Mouse (Mus musculus) left cerebral cortex, adult 8-10 months (tissue): ENCODE measurements around the gene Zfp366. TPM values are rescaled to one million over a fixed set of nuclear protein-coding genes. Genes with fewer than 3 reads are reported as not detected.
"Not testable (repeated sequence)": the region's sequence is repeated elsewhere in the genome, so short reads cannot be mapped to it uniquely, and the experiment has no call there.

Experiments used
- DNase-seq, 2 experiments: peaks; one replicate each; pipeline ENCODE4 v3.0.0; 2022; ENCODE audit warnings: low spot score in 2 of 2
- total RNA-seq, 4 experiments: library from RNA; stranded (reverse); gene quantifications; 2 replicates each; pipeline ENCODE4 v1.2.4; 2022

Zfp366 gene
- total RNA-seq, result 1 to 10 TPM; 3.1 to 4.1 (median 3.9) TPM

DNA sequence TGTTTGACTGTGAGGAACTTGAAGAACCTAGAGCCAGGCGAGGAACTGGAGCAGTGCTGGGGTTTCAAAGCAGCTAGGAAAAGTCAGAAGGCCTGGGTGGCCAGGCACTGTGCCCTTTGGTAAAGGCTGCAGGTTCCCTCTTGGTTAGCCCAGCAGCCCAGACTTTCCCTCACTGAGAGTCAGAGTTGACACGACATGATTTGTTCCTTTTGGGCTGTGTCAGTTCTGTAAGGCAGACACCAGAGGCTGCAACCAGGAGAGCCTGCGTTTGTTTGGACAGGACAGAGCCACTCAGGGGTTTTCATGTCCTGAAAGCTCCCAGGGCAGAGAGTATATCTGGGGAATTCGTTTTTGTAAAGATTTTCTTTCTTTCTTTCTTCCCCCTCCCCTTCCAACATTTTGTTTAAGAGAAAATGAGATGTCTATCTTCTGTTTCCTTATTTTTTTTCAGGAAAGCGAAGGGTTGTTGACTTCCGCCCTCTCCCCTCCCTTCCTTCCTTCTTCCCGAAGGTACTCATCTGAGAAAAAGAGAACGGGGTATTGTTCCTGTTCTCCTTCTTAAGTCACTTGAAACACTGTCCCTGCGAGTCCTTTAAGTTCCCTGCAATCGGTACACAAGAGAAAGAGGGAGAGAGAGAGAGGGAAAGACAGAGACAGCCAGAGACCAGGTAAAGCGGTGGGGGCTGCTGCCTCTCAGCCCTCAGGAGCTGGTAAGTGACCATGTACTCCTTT is at the start of gene Zfp366:
Zfp366 (plus strand) TSS at position 669 of the 732 bp plus-strand sequence.
- no peak for DNase-seq

DNA sequence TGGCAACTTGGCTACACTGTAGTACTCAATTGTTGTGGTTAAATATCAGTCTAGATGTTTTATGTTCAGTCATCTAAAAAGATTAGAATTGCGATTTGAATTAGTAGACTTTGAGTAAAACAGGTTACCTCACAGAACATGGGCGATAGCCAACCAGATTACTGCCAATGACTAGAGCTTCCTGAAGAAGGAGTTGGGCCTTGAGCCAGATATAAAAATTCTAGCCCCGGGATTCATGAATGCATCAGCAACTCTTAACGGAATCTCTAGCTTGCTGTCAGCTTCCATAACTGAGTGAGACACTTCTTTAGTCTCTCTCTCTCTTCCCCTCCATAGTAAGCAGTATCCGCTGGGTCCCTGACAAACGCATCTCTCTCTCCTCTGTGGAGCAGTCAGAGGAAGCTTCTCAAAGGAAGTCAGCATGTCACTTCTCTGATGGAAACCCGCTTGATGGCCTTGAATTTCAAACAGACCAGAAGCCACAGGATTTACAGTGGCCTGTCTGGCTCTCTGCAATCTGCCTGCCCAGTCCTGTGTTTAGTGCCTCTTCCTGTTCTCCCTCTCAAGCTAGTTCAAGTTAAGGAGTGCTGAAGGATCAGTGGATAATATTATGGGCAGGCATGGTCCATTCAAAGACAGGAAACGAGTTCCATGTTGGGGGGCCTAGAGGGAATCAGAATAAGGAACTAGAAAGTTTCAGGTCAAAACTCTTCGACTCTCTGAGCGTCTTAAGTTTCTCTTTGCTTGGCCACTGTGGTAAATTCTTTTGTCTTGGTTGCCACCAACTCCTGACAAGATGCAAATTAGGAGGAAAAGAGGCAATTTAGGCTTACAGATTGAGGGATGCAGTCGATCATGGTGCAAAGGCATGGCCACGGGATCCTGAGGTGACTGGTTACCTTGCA is 46.0 kb upstream of the Zfp366 start:
- DNase-seq, result no peak

DNA sequence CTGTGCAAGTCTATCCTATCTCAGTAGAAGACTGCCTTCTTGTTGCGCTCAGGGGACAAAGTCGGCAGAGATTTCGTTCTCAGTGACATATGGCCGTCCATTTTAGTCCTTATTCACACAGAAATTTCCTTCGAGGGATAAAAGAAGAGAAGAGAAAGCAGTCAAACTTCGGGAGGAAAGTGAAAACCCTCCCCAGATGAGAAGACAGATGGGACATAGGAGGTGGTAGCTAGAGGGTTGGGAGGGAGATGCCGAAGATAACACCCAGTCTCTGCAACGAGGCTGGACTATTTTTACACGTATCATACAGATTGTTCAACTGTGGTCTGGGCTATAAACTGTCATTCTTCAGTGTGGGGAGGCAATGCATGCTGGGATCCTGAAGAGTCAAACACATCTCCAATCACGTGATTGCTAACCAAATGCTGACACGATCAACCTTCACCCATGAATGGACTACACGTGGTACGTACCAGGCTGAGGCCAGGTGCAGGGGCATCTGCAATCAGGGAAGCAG is 38.2 kb upstream of the Zfp366 start:
- DNase-seq, result peak in 1 of 2 experiments; percentile 77

DNA sequence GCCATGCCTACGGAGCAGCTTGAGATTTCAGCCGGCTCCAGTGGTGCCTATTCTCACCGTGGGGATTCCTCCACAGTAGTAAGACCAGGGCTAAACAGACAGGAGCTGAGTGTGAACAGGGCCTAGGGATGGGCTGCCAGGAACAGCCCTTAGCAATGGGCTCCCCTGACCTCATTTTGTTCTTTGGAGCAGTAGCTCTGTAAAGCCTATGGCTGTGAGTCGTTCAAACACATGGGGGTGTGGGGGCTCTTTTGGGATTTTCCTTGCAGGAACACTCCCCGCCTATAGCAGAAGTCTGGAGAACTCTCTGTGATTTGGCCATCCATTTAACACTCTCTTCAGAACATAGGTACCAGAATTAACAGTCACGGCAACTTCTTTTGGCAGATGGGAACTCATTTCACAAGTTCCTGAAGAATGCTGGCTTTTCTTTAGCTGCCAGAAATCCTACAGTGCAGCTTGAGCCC is 36.9 kb upstream of the Zfp366 start:
- peak in 1 of 2 experiments; percentile 87 for DNase-seq

DNA sequence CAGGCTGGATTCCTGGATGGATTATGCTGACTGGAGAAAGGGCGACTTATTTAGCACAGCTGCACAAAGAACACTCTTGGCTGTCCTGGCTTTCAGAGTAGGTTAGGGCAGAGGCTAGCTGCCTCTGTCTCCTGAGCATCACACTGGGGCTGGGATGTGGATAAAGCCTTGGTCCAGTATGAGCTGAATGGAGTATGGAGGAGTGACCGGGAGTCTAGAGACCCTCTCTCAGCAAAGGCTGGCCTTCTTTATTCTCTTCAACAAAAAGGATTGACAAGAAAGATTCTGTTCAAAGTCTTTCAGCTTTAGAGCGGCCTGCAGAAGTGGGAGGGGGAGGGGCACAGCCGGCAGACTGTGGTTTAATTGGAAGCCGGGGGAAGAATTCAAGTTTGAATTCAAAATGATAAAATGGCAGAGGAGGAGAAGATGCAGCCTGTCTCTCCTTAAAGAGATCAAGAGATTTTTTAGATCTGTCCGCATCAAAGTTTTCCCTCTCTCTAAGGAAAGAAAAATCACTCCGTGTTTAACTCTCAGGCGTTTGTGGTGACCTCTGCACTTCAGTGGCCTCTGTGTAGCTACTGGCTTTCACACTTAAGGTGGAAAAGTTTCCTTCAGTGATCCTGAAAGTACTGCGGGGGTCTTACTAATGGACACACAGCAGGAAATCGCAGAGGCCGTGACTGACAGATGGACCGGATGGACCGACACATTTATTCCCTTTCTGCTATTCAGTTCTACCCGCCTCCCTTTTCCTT is 34.9 kb upstream of the Zfp366 start:
- DNase-seq, result no peak

DNA sequence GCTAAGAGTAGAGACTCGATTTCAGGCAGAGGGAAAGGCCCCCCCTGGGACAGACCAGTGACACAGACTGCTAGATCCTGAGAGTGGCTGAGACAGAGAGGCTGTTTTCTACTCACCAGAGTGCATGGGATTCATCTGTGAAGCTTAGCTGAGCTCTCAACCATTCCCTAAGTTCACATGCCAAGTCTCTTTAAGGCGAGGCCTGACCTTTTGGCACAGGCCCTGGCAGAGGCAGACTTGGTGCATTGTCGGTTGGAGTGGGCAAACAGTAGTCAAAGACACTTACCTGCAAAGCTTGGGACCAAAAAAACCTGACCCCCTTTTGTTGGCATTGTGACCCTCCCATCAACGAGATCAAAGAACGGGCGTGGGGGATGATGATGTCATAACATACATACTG is 34.0 kb upstream of the Zfp366 start:
- DNase-seq, result no peak

DNA sequence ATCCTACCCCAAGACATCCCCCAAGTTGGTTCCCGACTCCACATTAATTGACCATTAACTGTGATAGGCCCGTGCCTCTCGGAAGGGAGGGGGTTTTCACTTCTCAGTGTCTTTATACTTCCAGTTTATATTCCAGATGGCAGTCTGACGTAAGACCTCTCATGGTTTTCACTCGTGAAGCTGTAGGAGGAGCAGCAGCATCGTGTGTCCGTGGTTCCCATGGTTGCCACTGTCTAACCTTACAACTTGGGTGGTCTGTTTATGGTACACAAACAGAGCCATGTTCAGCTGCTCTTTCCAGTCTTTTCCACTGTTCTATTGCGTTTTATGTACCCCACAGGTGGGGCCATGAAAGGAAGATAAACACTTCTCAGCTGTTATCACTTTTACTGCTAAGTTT is 33.5 kb upstream of the Zfp366 start:
- DNase-seq, result no peak

DNA sequence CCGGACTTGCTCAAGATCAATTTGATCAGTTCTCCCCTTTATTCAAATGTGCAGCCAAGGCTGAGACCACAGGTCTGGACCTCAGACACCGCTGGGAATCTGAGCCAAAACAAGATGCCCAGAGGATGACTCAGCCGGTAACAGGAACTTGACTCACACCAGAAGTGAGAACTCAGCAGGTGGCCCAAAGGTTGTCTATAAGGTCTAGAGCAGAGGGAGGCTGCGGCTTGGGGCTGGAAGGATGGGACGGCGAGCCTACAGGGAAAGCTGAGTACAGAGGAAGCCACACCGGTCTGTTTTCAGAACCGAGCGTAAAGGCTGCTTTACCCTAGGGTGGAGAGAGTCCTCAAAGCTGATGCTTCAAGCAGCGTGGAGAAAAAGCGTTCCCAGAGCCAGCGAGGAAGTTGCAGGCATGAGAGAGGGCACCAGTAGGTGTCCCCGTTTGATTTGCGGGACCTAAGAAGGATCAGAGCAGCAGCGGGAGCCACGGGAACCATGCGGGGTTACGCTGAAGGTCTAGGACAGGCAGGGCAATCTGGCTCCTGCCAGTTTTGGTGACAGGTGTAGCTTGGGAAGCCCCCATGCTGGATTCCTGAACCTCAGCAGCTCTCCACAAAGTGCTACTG is 32.2 kb upstream of the Zfp366 start:
- DNase-seq, result no peak

DNA sequence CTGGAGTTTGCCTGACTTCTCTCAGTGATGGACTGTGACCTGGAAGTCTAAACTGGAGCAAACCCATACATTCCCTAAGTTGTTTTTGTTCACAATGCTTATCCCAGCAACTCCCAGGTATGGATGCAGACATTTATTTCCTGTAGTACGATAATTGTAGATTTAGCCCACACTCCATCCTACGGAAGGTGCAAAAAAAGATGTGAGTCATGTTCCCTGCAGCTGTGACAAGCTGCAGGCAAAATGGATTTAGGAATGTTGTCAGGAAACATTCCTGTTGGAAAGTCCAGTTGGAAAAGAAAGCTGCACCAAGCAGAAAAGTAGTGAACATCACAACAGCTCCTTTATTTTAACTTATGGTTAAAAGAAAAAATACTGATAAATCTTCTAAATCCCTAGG is 26.9 kb upstream of the Zfp366 start:
- DNase-seq, result no peak

DNA sequence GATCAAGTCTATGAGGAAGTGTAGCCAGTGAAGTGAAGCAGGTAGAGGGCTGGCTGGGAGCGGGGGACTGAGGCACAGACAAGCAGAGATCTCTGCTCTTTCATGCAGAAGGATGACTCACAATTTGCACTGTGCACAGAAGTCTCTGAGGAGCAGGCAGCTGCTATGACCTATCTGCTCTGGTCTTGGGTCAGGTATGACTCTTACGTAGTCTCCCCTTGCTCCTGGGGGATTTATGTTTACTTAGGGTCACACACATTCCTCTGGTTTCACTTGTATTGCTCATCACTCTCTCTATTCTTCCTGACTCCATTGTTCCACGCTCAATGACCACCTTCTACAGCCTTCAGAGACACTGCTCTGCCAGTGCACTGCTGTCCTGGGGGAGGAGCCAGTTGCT is 25.9 kb upstream of the Zfp366 start:
- DNase-seq, result no peak

DNA sequence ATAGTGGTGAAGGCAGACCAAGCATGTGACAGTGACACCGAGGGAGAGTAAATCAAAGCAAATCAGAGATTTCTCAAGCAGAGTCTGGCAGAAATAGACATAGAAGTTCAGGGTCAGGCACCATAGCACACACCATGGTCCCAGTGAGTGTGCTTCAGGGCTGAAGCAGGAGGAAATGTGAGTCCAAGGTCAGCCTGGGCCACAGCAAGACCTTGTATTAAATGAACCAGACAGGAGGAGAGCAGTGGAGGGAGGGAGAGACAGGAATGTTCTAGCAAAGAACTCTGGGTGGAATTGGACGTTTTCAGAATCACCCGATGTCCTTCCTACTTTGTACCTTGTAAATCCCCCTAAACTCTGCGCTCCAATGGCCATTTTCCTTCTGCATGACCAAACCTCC is 21.6 kb upstream of the Zfp366 start:
- DNase-seq, result no peak

DNA sequence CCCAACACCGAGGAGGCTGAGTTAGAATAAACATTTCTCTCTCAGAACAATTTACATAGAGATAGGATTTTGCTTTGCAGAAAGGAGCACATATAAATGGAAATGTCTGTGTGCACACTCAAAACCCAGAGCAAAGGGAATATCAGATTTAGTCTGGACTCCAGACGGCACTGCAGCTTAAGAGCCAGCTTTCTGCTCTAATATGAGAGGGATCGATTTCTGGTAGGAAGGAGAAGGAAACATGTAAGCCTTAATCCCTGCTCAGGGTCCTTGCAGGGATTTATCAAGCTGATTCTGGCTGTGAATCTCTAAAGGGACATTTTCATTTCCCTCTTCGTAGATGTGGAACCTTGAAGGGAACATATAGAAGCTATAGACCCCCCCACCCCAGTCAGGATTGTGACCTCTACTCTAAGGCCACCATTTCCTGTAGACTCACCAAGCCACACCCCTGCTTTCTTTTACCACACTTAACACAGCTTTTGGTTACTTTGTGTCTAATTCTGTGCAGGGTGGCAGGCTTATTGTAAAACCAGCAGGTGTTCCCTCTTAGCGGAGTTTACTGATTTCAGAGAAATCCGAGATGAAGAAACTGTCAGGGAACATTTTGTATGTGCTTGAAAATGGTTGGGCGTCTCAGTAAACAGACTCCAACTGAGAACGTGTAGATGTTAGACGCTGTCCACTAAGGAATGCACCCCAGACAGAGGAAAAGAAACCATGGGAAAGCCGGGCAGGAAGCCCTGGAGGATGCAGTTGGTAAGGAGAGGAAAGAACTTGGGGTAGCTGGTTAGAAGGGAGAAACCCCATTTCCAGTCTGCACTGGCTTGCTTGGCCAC is 20.9 kb upstream of the Zfp366 start:
- no peak for DNase-seq

DNA sequence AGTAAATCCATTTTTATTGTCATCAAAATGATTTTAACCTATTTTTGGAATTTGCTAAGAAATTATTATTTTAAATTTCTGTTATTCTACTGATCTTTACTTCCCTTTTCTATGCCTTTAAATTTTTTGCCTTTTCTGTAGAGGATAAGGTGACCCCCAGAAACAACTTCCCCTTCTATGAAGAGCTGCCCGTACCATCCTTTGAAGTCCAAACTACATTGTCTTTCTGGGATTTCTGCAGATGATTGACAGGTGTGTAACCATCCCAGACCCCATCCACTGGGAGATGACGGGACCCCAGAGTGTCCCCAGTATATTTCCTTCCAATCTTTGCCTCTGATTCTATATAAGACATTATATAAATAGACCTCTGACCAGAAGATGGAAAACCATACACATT is 20.3 kb upstream of the Zfp366 start:
- DNase-seq, result no peak

DNA sequence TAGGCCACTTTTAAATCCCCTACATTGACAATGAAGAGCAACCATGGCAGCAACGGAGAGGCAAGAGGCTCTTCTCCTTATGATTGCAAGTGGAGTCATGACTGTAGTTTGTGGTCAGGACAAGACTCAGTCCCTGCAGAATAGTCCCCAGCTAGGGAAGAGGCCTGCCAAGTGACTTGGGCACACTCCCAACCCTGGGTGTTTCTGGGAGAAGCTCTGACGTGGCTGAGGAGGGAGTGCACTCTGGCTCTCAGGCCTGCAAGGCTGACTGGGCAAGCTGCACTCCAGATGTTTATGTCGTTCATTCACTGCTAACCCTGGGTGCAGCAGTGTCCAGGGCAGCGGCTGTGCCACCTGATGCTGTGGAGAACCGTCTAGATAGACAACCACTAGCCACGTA is 15.2 kb upstream of the Zfp366 start:
- DNase-seq, result no peak

DNA sequence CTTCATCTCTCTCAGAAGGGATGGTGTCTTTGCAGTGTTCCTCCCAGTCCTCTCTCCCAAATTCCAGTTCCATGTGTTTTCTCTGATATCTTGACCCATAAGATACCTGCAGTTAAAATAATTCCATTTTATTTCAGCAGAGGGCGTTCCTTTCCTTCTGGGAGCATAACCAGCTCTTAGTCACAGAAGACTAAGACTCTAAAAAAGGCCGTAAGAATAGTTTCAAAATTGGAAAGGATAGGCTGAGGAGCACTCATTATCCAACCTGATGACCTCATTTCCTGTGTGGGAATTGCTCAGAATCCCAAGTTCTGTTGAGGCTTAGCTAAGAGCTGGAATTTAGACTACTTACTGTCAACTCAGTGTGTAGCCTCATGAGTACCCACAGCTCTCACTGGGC is 14.3 kb upstream of the Zfp366 start:
- DNase-seq, result no peak

DNA sequence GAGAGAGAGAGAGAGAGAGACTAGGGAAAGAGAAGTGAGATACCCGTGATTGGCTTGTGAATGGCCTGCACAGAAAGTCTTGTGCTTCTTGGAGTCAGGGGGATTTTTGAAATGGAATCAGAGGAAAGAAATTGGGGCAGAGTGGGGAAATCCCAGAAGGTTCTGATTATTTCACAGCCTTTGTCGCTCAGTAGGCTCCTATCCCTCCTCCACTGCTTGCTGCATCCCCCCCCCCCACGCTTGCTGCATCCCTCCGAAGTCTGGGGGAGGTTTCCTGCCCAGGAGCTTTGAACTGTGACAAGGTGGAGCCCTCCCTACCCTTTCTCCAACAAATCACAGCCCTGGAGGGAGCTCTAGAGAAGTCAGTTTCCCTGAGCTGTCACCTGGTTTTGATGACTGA is 10.8 kb upstream of the Zfp366 start:
- DNase-seq, result no peak

DNA sequence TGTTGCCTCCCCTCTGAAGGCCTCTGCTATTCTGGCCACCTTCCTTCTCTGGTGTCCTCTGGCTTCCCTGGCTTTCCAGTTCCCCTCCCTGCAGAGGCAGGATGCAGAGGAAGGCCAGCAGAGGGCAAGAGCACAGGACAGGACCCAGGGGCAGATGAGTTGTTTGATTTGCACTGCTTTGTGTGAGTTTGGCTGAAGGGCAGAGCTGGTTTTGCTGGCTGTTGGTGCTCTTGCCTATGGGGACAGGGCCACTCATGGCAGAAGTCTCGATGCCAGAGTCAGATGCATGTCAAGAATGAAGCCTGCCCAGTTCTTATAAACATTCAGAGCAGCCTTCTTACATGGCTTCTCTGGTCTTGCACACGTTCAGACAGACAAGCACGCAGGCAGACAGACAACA is 1.8 kb upstream of the Zfp366 start:
- not testable (repeated sequence) for DNase-seq

DNA sequence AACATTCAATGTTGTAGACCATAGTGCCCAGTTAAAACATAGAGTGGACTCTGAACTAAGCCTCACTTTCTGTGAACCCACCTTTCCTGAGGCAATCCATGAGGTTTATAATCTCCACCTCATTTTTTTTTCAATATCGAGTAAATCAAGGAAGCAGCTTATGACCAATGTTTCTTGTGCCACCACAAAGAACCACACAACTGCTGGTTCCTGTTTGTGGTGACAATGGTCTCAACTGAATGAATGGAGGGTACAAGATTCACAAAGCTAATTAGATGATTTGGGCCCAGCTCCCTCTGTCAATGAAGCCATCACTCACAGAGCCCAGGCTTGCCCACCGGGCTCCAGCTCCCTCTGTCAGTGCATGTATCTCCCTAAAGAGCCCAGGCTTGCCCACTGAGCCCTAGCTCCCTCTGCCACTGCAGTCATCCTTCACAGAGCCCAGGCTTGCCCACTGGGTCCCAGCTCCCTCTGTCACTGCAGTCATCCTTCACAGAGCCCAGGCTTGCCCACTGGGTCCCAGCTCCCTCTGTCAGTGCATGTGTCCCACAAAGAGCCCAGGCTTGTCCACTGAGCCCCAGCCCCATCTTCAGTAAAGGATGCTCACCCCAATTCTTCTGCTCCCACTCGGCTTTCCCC is 1.2 kb upstream of the Zfp366 start:
- no peak for DNase-seq

DNA sequence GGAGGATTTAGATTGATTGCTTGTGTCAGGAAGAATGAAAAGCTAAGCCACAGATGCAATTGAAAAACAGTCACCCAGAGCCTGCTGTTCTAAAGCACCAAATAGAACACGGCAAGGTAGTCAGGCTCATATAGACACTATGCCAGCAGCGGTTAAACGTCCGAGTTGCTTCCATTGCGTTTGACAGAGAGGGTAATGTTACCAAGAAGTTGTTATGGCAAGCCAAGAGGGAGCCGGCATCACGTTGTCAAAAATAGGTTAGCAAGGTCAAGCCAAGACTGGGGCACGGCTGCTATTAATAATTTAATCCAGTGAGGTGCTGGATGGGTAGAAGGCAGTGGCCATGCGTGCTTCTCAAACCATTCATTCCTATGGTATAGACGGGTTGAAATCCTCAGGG is 950 bp downstream of the Zfp366 start:
- no peak for DNase-seq
